Mouse (Mus musculus) layer of hippocampus, postnatal 10 days (tissue): Measurements from ENCODE around the gene Syndig1. TPM values are rescaled to one million over a fixed set of nuclear protein-coding genes. Genes with fewer than 3 reads are reported as not detected.

ENCODE experiments used
- total RNA-seq, 2 experiments: library from RNA; stranded (reverse); gene quantifications; 2 replicates each; pipeline ENCODE4 v1.2.3; 2021

Syndig1 gene
- total RNA-seq, 2 experiments from 2014 or later = 44.2 to 48.2 TPM

Other genes starting within 250 kb of the Syndig1 start
- 1 to 10 TPM; 1.3 to 2.4 TPM for gene C530025M09Rik, start 2.0 kb downstream of the Syndig1 start, total RNA-seq